Mouse (Mus musculus) thymus, adult 2 months (tissue): Measurements from ENCODE around the gene Rpl18.

ENCODE experiments used
- CTCF ChIP-seq: fragments of 200-500 bp; IDR thresholded peaks from 2 replicates; pipeline ENCODE4 v1.5.1; 2012; ENCODE audit warnings: mild to moderate bottlenecking, control low read depth, low read length, moderate library complexity, borderline replicate concordance; ENCODE audit not compliant: control insufficient read depth, poor library complexity, insufficient read depth; ENCODE audit errors: extremely low read depth
- POLR2A ChIP-seq: fragments of 200-500 bp; IDR thresholded peaks from 2 replicates; pipeline ENCODE4 v1.6.1; 2012; ENCODE audit warnings: mild to moderate bottlenecking, low read length, control low read depth, moderate library complexity; ENCODE audit not compliant: control insufficient read depth, poor library complexity, insufficient read depth; ENCODE audit errors: extremely low read depth

DNA sequence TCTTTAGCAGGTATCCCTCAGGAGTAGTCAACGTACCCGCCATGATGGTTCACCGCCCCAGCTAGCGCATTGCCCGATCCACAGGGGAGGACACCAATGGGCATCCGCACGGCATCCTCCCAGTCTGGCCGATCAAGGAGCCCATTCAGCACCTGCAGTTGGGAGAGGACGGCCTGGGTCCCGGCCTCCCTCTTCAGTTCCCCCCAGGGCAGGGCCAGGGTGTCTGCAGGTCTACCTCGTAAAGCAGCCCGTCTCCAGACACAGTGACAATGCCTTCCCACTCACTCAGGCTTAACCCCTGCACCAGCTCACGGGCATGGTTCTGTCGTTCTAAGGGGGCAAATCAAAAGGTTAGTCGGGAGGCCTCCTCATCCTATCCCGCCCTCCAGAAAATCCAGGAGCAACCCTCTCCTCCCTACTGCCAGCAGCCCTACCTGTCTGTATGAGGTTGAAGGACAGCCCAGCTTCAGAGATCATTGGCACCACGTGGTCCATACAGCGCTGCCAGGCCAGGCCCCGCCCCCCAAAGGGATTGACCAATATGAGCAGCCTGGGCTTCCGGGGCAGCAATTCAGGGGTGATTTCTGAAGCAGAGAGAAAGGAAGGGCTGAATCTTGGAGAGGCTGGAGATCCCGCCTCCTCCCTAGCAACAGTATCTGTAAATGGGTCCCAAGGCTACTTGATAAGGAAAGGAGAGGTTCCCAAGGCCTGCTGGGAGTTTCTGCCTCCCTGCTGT lies 3.1 kb upstream of the Rpl18 start:
- TF ChIP-seq CTCF, result no peak
- TF ChIP-seq POLR2A, result no peak
